Mouse (Mus musculus): Measurements from ENCODE around the gene Leng8.
A peak's percentile ranks its signal among the peaks of the same experiment; 100 is the strongest.

Gene Leng8

GRCm38 (mm10) chr7:4127894-4128293, 8.9 kb upstream of the Leng8 start:
- no peak for DNase-seq

GRCm38 (mm10) chr7:4128860-4129259, 8.0 kb upstream of the Leng8 start:
- no peak for DNase-seq

GRCm38 (mm10) chr7:4130686-4131452, 6.0 kb upstream of the Leng8 start:
- peak; percentile 85 for DNase-seq

GRCm38 (mm10) chr7:4131964-4132363, 4.9 kb upstream of the Leng8 start:
- DNase-seq = no peak

- DNase-seq = no peak
Observed at GRCm38 (mm10) chr7:4132581-4132980, 4.3 kb upstream of the Leng8 start.

- no peak for DNase-seq
Observed at GRCm38 (mm10) chr7:4132998-4133397, 3.8 kb upstream of the Leng8 start.

GRCm38 (mm10) chr7:4134911-4135310, 1.9 kb upstream of the Leng8 start:
- no peak for DNase-seq

GRCm38 (mm10) chr7:4136404-4136770, 452 bp upstream of the Leng8 start:
- DNase-seq = no peak

GRCm38 (mm10) chr7:4137746-4138145, 907 bp downstream of the Leng8 start:
- no peak for DNase-seq

- no peak for DNase-seq
Observed at GRCm38 (mm10) chr7:4138181-4138580, 1.3 kb downstream of the Leng8 start.

- no peak for DNase-seq
Observed at GRCm38 (mm10) chr7:4138671-4139070, 1.8 kb downstream of the Leng8 start.

GRCm38 (mm10) chr7:4139391-4139790, 2.6 kb downstream of the Leng8 start:
- DNase-seq = no peak

- DNase-seq = no peak
Observed at GRCm38 (mm10) chr7:4141648-4142325, 4.9 kb downstream of the Leng8 start.

GRCm38 (mm10) chr7:4142796-4143445, 6.1 kb downstream of the Leng8 start:
- no peak for DNase-seq

- DNase-seq = no peak
Observed at GRCm38 (mm10) chr7:4143506-4143905, 6.7 kb downstream of the Leng8 start.

- no peak for DNase-seq
Observed at GRCm38 (mm10) chr7:4144046-4144445, 7.2 kb downstream of the Leng8 start.

GRCm38 (mm10) chr7:4144766-4145551, 8.1 kb downstream of the Leng8 start:
- no peak for DNase-seq

- DNase-seq = peak; percentile 62
Observed at GRCm38 (mm10) chr7:4145552-4146190, 8.8 kb downstream of the Leng8 start.

GRCm38 (mm10) chr7:4146241-4147180, 9.7 kb downstream of the Leng8 start:
- DNase-seq = no peak

GRCm38 (mm10) chr7:4147371-4147770, 10.5 kb downstream of the Leng8 start:
- DNase-seq = no peak

- no peak for DNase-seq
Observed at GRCm38 (mm10) chr7:4147836-4148235, 11.0 kb downstream of the Leng8 start.
